Mouse (Mus musculus) embryonic facial prominence, embryonic 14.5 days (tissue): ENCODE results near the gene Srgap1. TPM values are rescaled to one million over a fixed set of nuclear protein-coding genes. Genes with fewer than 3 reads are reported as not detected.

Source experiments
- ATAC-seq: fragments of 200-750 bp; cut with Nextera tagmentation; 2 replicates; pipeline ENCODE4 v1.8.0; 2017; ENCODE audit warnings: low read depth, moderate number of reproducible peaks, moderate TSS enrichment
- DNase-seq: peaks from one replicate; pipeline ENCODE4 v3.0.0-alpha.2; 2015; ENCODE audit warnings: low spot score
- H3K27ac ChIP-seq: fragments of 300-500 bp; sonication (generic); replicated peaks from 2 replicates; pipeline ENCODE4 v1.5.1; 2014; ENCODE audit warnings: low read depth, mild to moderate bottlenecking, low read length, moderate library complexity
- H3K27me3 ChIP-seq: fragments of 300-500 bp; sonication (generic); replicated peaks from 2 replicates; pipeline ENCODE4 v1.6.1; 2014; ENCODE audit warnings: low read length; ENCODE audit not compliant: control insufficient read depth, insufficient read depth
- H3K36me3 ChIP-seq: fragments of 300-500 bp; sonication (generic); 2 replicates; pipeline ENCODE4 v1.6.1; 2014; ENCODE audit warnings: low read length, mixed read lengths; ENCODE audit not compliant: control insufficient read depth, insufficient read depth
- H3K4me1 ChIP-seq: fragments of 300-500 bp; sonication (generic); 2 replicates; pipeline ENCODE4 v1.6.1; 2014; ENCODE audit warnings: antibody characterized with exemption, low read length; ENCODE audit not compliant: control insufficient read depth, insufficient read depth
- H3K4me2 ChIP-seq: fragments of 300-500 bp; sonication (generic); 2 replicates; pipeline ENCODE4 v1.6.1; 2014; ENCODE audit warnings: low read depth, mild to moderate bottlenecking, low read length, moderate library complexity, mixed read lengths
- H3K4me3 ChIP-seq: fragments of 300-500 bp; sonication (generic); 2 replicates; pipeline ENCODE4 v1.5.1; 2014; ENCODE audit warnings: low read depth, mild to moderate bottlenecking, low read length
- H3K9ac ChIP-seq: fragments of 300-500 bp; sonication (generic); 2 replicates; pipeline ENCODE4 v1.6.1; 2014; ENCODE audit warnings: low read depth, mild to moderate bottlenecking, low read length, moderate library complexity, mixed read lengths
- H3K9me3 ChIP-seq: fragments of 300-500 bp; sonication (generic); 2 replicates; pipeline ENCODE4 v1.6.1; 2016; ENCODE audit warnings: low read length; ENCODE audit not compliant: control insufficient read depth
- WGBS: fragments of 180-500 bp; shearing (Covaris S2); extraction: QIAGEN DNeasy Blood & Tissue Kit; methylation state at CpG from one replicate; pipeline ENCODE4 v1.1.7; 2014; 5-methylcytosine and 5-hydroxymethylcytosine counted together
- polyA plus RNA-seq: library from polyadenylated mRNA; unstranded; fragments of >200 nt; fragmentation: Nextera tagmentation; extraction: Ambion mirVana; gene quantifications from 2 replicates; pipeline ENCODE4 v1.2.1, GENCODE M21; 2014

Gene Srgap1
- polyA plus RNA-seq, 1 experiment from 2014 or later: 11.1 TPM

GRCm38 (mm10) chr10:121994660-121995059, 52.5 kb downstream of the Srgap1 start:
- Histone ChIP-seq H3K4me3 (no peak overlapping the region), H3K27ac (no peak overlapping the region), H3K4me1 (0 out of 2 replicates have a peak, but pooled peaks cover 4% of the 10 kb centered on the region), H3K27me3 (no peaks in the 10 kb centered on the region), H3K4me2 (no peak overlapping the region), H3K9me3 (no peaks in the 10 kb centered on the region), H3K36me3 (no peaks in the 10 kb centered on the region), H3K9ac (no peak overlapping the region)
- 64% methylated on average over 5 of the region's 5 CpGs for WGBS
- DNase-seq: no peak
- ATAC-seq: no peak

GRCm38 (mm10) chr10:121992609-121993008, 54.5 kb downstream of the Srgap1 start:
- 43% methylated on average over 8 of the region's 8 CpGs for WGBS
- Histone ChIP-seq H3K27ac (no peak overlapping the region), H3K36me3 (no peaks in the 10 kb centered on the region), H3K4me1 (no peaks in the 10 kb centered on the region), H3K9me3 (no peaks in the 10 kb centered on the region), H3K4me2 (no peak overlapping the region), H3K27me3 (no peaks in the 10 kb centered on the region), H3K9ac (no peak overlapping the region), H3K4me3 (no peak overlapping the region)
- no peak for ATAC-seq
- DNase-seq: no peak

- no peaks in the 10 kb centered on the region for H3K4me1 ChIP-seq
- no peaks in the 10 kb centered on the region for H3K36me3 ChIP-seq
- ATAC-seq (no peak), DNase-seq (no peak)
- H3K27ac ChIP-seq: no peak overlapping the region
- 79% methylated on average over 4 of the region's 4 CpGs for WGBS
- no peaks in the 10 kb centered on the region for H3K9me3 ChIP-seq
- no peaks in the 10 kb centered on the region for H3K27me3 ChIP-seq
- H3K9ac ChIP-seq: no peak overlapping the region
- H3K4me2 ChIP-seq: no peak overlapping the region
- H3K4me3 ChIP-seq: no peak overlapping the region
Observed at GRCm38 (mm10) chr10:121986997-121987396, 60.1 kb downstream of the Srgap1 start.

GRCm38 (mm10) chr10:121984887-121985286, 62.2 kb downstream of the Srgap1 start:
- H3K4me2 ChIP-seq: no peak overlapping the region
- no peak for DNase-seq
- H3K9ac ChIP-seq: no peak overlapping the region
- WGBS: 84% methylated on average over 10 of the region's 10 CpGs
- H3K36me3 ChIP-seq: no peaks in the 10 kb centered on the region
- H3K27me3 ChIP-seq: no peaks in the 10 kb centered on the region
- no peak for ATAC-seq
- H3K9me3 ChIP-seq: no peaks in the 10 kb centered on the region
- H3K4me3 ChIP-seq: no peak overlapping the region
- no peak overlapping the region for H3K27ac ChIP-seq
- H3K4me1 ChIP-seq: no peaks in the 10 kb centered on the region

- Histone ChIP-seq H3K4me3 (no peak overlapping the region), H3K9ac (no peak overlapping the region), H3K27me3 (no peaks in the 10 kb centered on the region), H3K27ac (no peak overlapping the region), H3K4me2 (no peak overlapping the region), H3K36me3 (no peaks in the 10 kb centered on the region), H3K9me3 (no peaks in the 10 kb centered on the region), H3K4me1 (no peaks in the 10 kb centered on the region)
- 50% methylated on average over 10 of the region's 10 CpGs for WGBS
- DNase-seq: no peak
- no peak for ATAC-seq
Observed at GRCm38 (mm10) chr10:121983993-121984610, 63.0 kb downstream of the Srgap1 start.

- Histone ChIP-seq H3K4me1 (peaks cover 17% of the 10 kb centered on the region), H3K36me3 (no peaks in the 10 kb centered on the region), H3K9ac (no peak overlapping the region), H3K4me2 (no peak overlapping the region), H3K9me3 (no peaks in the 10 kb centered on the region), H3K27ac (0 out of 2 replicates have a peak overlapping the region, but pooled peaks have one; percentile 28), H3K4me3 (no peak overlapping the region), H3K27me3 (no peaks in the 10 kb centered on the region)
- no peak for DNase-seq
- ATAC-seq: no peak
- WGBS: 71% methylated on average over 6 of the region's 6 CpGs
Observed at GRCm38 (mm10) chr10:121975330-121975729, 71.8 kb downstream of the Srgap1 start.

GRCm38 (mm10) chr10:121974591-121974990, 72.5 kb downstream of the Srgap1 start:
- Histone ChIP-seq H3K9ac (no peak overlapping the region), H3K27me3 (no peaks in the 10 kb centered on the region), H3K4me3 (no peak overlapping the region), H3K9me3 (no peaks in the 10 kb centered on the region), H3K4me2 (no peak overlapping the region), H3K36me3 (no peaks in the 10 kb centered on the region), H3K4me1 (peaks cover 17% of the 10 kb centered on the region), H3K27ac (peak overlapping the region; percentile 24; the same call in 1 of the 2 replicates)
- peak; percentile 67 for DNase-seq
- no peak for ATAC-seq
- 35% methylated on average over 4 of the region's 4 CpGs for WGBS

GRCm38 (mm10) chr10:121973281-121973680, 73.8 kb downstream of the Srgap1 start:
- Histone ChIP-seq H3K4me1 (peaks cover 25% of the 10 kb centered on the region), H3K9me3 (no peaks in the 10 kb centered on the region), H3K9ac (no peak overlapping the region), H3K27me3 (no peaks in the 10 kb centered on the region), H3K27ac (no peak overlapping the region), H3K4me2 (no peak overlapping the region), H3K36me3 (no peaks in the 10 kb centered on the region), H3K4me3 (no peak overlapping the region)
- 79% methylated on average over 7 of the region's 7 CpGs for WGBS
- ATAC-seq (no peak), DNase-seq (no peak)

- Histone ChIP-seq H3K9me3 (no peaks in the 10 kb centered on the region), H3K36me3 (no peaks in the 10 kb centered on the region), H3K4me2 (no peak overlapping the region), H3K4me1 (peaks cover 31% of the 10 kb centered on the region), H3K27me3 (no peaks in the 10 kb centered on the region), H3K4me3 (no peak overlapping the region), H3K9ac (no peak overlapping the region), H3K27ac (no peak overlapping the region)
- no peak for DNase-seq
- 81% methylated on average over 10 of the region's 10 CpGs for WGBS
- ATAC-seq: no peak
Observed at GRCm38 (mm10) chr10:121972249-121972892, 74.7 kb downstream of the Srgap1 start.
